Mouse (Mus musculus): ENCODE measurements around the gene Tmod3. TPM values are rescaled to one million over a fixed set of nuclear protein-coding genes. Genes with fewer than 3 reads are reported as not detected.
"Not testable (repeated sequence)": the region's sequence is repeated elsewhere in the genome, so short reads cannot be mapped to it uniquely, and the experiment has no call there.

Gene Tmod3
- polyA plus RNA-seq, 1 experiment = 24.0 TPM

GRCm38 (mm10) chr9:75504311-75504710 lies 55.1 kb downstream of the Tmod3 start:
- H3K36me3 ChIP-seq (ENCODE audit: control insufficient read depth, insufficient read depth, low read length) = peaks cover 60% of the 10 kb centered on the region
- no peak overlapping the region for H3K4me3 ChIP-seq (ENCODE audit: extremely low read depth, insufficient read depth, insufficient read length)
- no peak overlapping the region for H3K27ac ChIP-seq (ENCODE audit: insufficient read depth, low read length)
- TF ChIP-seq CTCF (IDR thresholded peaks at IDR 0.05; ENCODE audit: extremely low read depth, insufficient read depth, insufficient read length, insufficient replicate concordance) (no peak), POLR2A (IDR thresholded peaks at IDR 0.05; ENCODE audit: low read depth, low read length) (no peak)
- 93% methylated on average over 6 of the region's 6 CpGs for WGBS
- no peaks in the 10 kb centered on the region for H3K27me3 ChIP-seq (ENCODE audit: control insufficient read depth, insufficient read depth, low read length)
- DNase-seq (ENCODE audit: low read depth in 1 of 2, low spot score in 2 of 2) = no peak
- H3K4me1 ChIP-seq (ENCODE audit: control insufficient read depth, insufficient read depth, insufficient read length) = no peaks in the 10 kb centered on the region

- Histone ChIP-seq H3K4me1 (ENCODE audit: control insufficient read depth, insufficient read depth, insufficient read length) (no peaks in the 10 kb centered on the region), H3K27me3 (ENCODE audit: control insufficient read depth, insufficient read depth, low read length) (no peaks in the 10 kb centered on the region), H3K4me3 (ENCODE audit: extremely low read depth, insufficient read depth, insufficient read length) (no peak overlapping the region), H3K36me3 (ENCODE audit: control insufficient read depth, insufficient read depth, low read length) (peaks cover 41% of the 10 kb centered on the region), H3K27ac (ENCODE audit: insufficient read depth, low read length) (no peak overlapping the region)
- no peak for TF ChIP-seq CTCF (IDR thresholded peaks at IDR 0.05; ENCODE audit: extremely low read depth, insufficient read depth, insufficient read length, insufficient replicate concordance)
- no peak for TF ChIP-seq POLR2A (IDR thresholded peaks at IDR 0.05; ENCODE audit: low read depth, low read length)
- 91% methylated on average over 7 of the region's 7 CpGs for WGBS
- DNase-seq (ENCODE audit: low read depth in 1 of 2, low spot score in 2 of 2) = no peak
Measured at GRCm38 (mm10) chr9:75498571-75498970, 60.9 kb downstream of the Tmod3 start.

- H3K27me3 ChIP-seq (ENCODE audit: control insufficient read depth, insufficient read depth, low read length) = no peaks in the 10 kb centered on the region
- WGBS = 94% methylated on average over 10 of the region's 10 CpGs
- H3K27ac ChIP-seq (ENCODE audit: insufficient read depth, low read length) = no peak overlapping the region
Measured at GRCm38 (mm10) chr9:75495945-75496344, 63.5 kb downstream of the Tmod3 start.

GRCm38 (mm10) chr9:75494407-75495005 lies 65.0 kb downstream of the Tmod3 start:
- Histone ChIP-seq H3K4me1 (ENCODE audit: control insufficient read depth, insufficient read depth, insufficient read length) (no peaks in the 10 kb centered on the region), H3K4me3 (ENCODE audit: extremely low read depth, insufficient read depth, insufficient read length) (no peak overlapping the region), H3K27ac (ENCODE audit: insufficient read depth, low read length) (no peak overlapping the region), H3K27me3 (ENCODE audit: control insufficient read depth, insufficient read depth, low read length) (no peaks in the 10 kb centered on the region), H3K36me3 (ENCODE audit: control insufficient read depth, insufficient read depth, low read length) (peaks cover 20% of the 10 kb centered on the region)
- no peak for DNase-seq (ENCODE audit: low read depth in 1 of 2, low spot score in 2 of 2)
- 88% methylated on average over 9 of the region's 9 CpGs for WGBS
- TF ChIP-seq POLR2A (IDR thresholded peaks at IDR 0.05; ENCODE audit: low read depth, low read length) (no peak), CTCF (IDR thresholded peaks at IDR 0.05; ENCODE audit: extremely low read depth, insufficient read depth, insufficient read length, insufficient replicate concordance) (no peak)

More at GRCm38 (mm10) chr9:75495945-75496344, 63.5 kb downstream of the Tmod3 start:
- TF ChIP-seq POLR2A (IDR thresholded peaks at IDR 0.05; ENCODE audit: low read depth, low read length) (no peak), CTCF (IDR thresholded peaks at IDR 0.05; ENCODE audit: extremely low read depth, insufficient read depth, insufficient read length, insufficient replicate concordance) (no peak)
- no peak for DNase-seq (ENCODE audit: low read depth in 1 of 2, low spot score in 2 of 2)
- Histone ChIP-seq H3K4me1 (ENCODE audit: control insufficient read depth, insufficient read depth, insufficient read length) (no peaks in the 10 kb centered on the region), H3K36me3 (ENCODE audit: control insufficient read depth, insufficient read depth, low read length) (peaks cover 26% of the 10 kb centered on the region), H3K4me3 (ENCODE audit: extremely low read depth, insufficient read depth, insufficient read length) (no peak overlapping the region)

GRCm38 (mm10) chr9:75488255-75488654 lies 71.2 kb downstream of the Tmod3 start:
- H3K36me3 ChIP-seq (ENCODE audit: control insufficient read depth, insufficient read depth, low read length); H3K27me3 ChIP-seq (ENCODE audit: control insufficient read depth, insufficient read depth, low read length); H3K4me1 ChIP-seq (ENCODE audit: control insufficient read depth, insufficient read depth, insufficient read length); H3K4me3 ChIP-seq (ENCODE audit: extremely low read depth, insufficient read depth, insufficient read length); DNase-seq (ENCODE audit: low read depth in 1 of 2, low spot score in 2 of 2); H3K27ac ChIP-seq (ENCODE audit: insufficient read depth, low read length): not testable (repeated sequence)
- WGBS = 84% methylated on average over 7 of the region's 7 CpGs

GRCm38 (mm10) chr9:75485231-75485630 lies 74.2 kb downstream of the Tmod3 start:
- TF ChIP-seq POLR2A (IDR thresholded peaks at IDR 0.05; ENCODE audit: low read depth, low read length) (no peak), CTCF (IDR thresholded peaks at IDR 0.05; ENCODE audit: extremely low read depth, insufficient read depth, insufficient read length, insufficient replicate concordance) (no peak)
- DNase-seq (ENCODE audit: low read depth in 1 of 2, low spot score in 2 of 2) = no peak
- Histone ChIP-seq H3K4me1 (ENCODE audit: control insufficient read depth, insufficient read depth, insufficient read length) (no peaks in the 10 kb centered on the region), H3K36me3 (ENCODE audit: control insufficient read depth, insufficient read depth, low read length) (no peaks in the 10 kb centered on the region), H3K27me3 (ENCODE audit: control insufficient read depth, insufficient read depth, low read length) (no peaks in the 10 kb centered on the region), H3K4me3 (ENCODE audit: extremely low read depth, insufficient read depth, insufficient read length) (no peak overlapping the region), H3K27ac (ENCODE audit: insufficient read depth, low read length) (no peak overlapping the region)
- 85% methylated on average over 6 of the region's 6 CpGs for WGBS

GRCm38 (mm10) chr9:75480536-75481075 lies 78.9 kb downstream of the Tmod3 start:
- Histone ChIP-seq H3K4me3 (ENCODE audit: extremely low read depth, insufficient read depth, insufficient read length) (no peak overlapping the region), H3K27me3 (ENCODE audit: control insufficient read depth, insufficient read depth, low read length) (no peaks in the 10 kb centered on the region), H3K36me3 (ENCODE audit: control insufficient read depth, insufficient read depth, low read length) (no peaks in the 10 kb centered on the region), H3K4me1 (ENCODE audit: control insufficient read depth, insufficient read depth, insufficient read length) (no peaks in the 10 kb centered on the region), H3K27ac (ENCODE audit: insufficient read depth, low read length) (no peak overlapping the region)
- DNase-seq (ENCODE audit: low read depth in 1 of 2, low spot score in 2 of 2) = no peak
- TF ChIP-seq CTCF (IDR thresholded peaks at IDR 0.05; ENCODE audit: extremely low read depth, insufficient read depth, insufficient read length, insufficient replicate concordance) (no peak), POLR2A (IDR thresholded peaks at IDR 0.05; ENCODE audit: low read depth, low read length) (no peak)
- WGBS = 90% methylated on average over 5 of the region's 5 CpGs
